Mouse (Mus musculus) limb, embryonic 10.5 days (tissue): Measurements from ENCODE around the gene Uhrf1. TPM values are rescaled to one million over a fixed set of nuclear protein-coding genes. Genes with fewer than 3 reads are reported as not detected.

Experiments
- DNase-seq: peaks from one replicate; pipeline ENCODE4 v3.0.0-alpha.2; 2017; ENCODE audit warnings: low spot score
- H3K27ac ChIP-seq: fragments of 300-500 bp; sonication (generic); 2 replicates; pipeline ENCODE4 v1.5.1; 2016; ENCODE audit warnings: mild to moderate bottlenecking
- H3K27me3 ChIP-seq: fragments of 300-500 bp; sonication (generic); 2 replicates; pipeline ENCODE4 v1.6.1; 2016; ENCODE audit warnings: low read depth, mild to moderate bottlenecking; ENCODE audit not compliant: poor library complexity, severe bottlenecking
- H3K36me3 ChIP-seq: fragments of 300-500 bp; sonication (generic); 2 replicates; pipeline ENCODE4 v1.6.1; 2016; ENCODE audit warnings: mild to moderate bottlenecking, moderate library complexity
- H3K4me1 ChIP-seq: fragments of 300-500 bp; sonication (generic); 2 replicates; pipeline ENCODE4 v1.6.1; 2016
- H3K4me3 ChIP-seq: fragments of 300-500 bp; sonication (generic); 2 replicates; pipeline ENCODE4 v1.5.1; 2016; ENCODE audit warnings: mild to moderate bottlenecking, moderate library complexity
- H3K9me3 ChIP-seq: fragments of 300-500 bp; sonication (generic); replicated peaks from 2 replicates; pipeline ENCODE4 v1.6.1; 2016; ENCODE audit warnings: mild to moderate bottlenecking
- WGBS: fragments of 180-500 bp; shearing (Covaris S2); methylation state at CpG from one replicate; pipeline ENCODE4 v1.1.7; 2016; 5-methylcytosine and 5-hydroxymethylcytosine counted together
- polyA plus RNA-seq: library from polyadenylated mRNA; unstranded; fragments of >200 nt; fragmentation: Nextera tagmentation; extraction: Ambion mirVana; gene quantifications from 2 replicates; pipeline ENCODE4 v1.2.1, GENCODE M21; 2016

Uhrf1 gene
- polyA plus RNA-seq, 1 experiment from 2014 or later = 316 TPM

- H3K9me3 ChIP-seq = no peaks in the 10 kb centered on the region
- H3K27me3 ChIP-seq = no peaks in the 10 kb centered on the region
- WGBS = 87% methylated on average over 3 of the region's 3 CpGs
- peaks cover 3% of the 10 kb centered on the region; the same call in 1 of the 2 replicates for H3K4me1 ChIP-seq
- no peak overlapping the region for H3K4me3 ChIP-seq
- no peak for DNase-seq
- H3K36me3 ChIP-seq = peaks cover 13% of the 10 kb centered on the region; the same call in 1 of the 2 replicates
- H3K27ac ChIP-seq = no peak overlapping the region
Observed at GRCm38 (mm10) chr17:56343466-56343865, 40.3 kb downstream of the Uhrf1 start.

- Histone ChIP-seq H3K27me3 (no peaks in the 10 kb centered on the region), H3K27ac (no peak overlapping the region), H3K4me3 (no peak overlapping the region), H3K9me3 (no peaks in the 10 kb centered on the region), H3K36me3 (peaks cover 19% of the 10 kb centered on the region; the same call in 1 of the 2 replicates), H3K4me1 (no peaks in the 10 kb centered on the region)
- no peak for DNase-seq
- 79% methylated on average over 2 of the region's 2 CpGs for WGBS
Observed at GRCm38 (mm10) chr17:56345364-56345763, 42.2 kb downstream of the Uhrf1 start.

GRCm38 (mm10) chr17:56348128-56348527 is 45.0 kb downstream of the Uhrf1 start:
- H3K27ac ChIP-seq = no peak overlapping the region
- peaks cover 40% of the 10 kb centered on the region for H3K36me3 ChIP-seq
- no peaks in the 10 kb centered on the region for H3K27me3 ChIP-seq
- H3K4me3 ChIP-seq = no peak overlapping the region
- no peaks in the 10 kb centered on the region for H3K9me3 ChIP-seq
- 74% methylated on average over 4 of the region's 4 CpGs for WGBS
- no peak for DNase-seq
- no peaks in the 10 kb centered on the region for H3K4me1 ChIP-seq

GRCm38 (mm10) chr17:56348586-56348985 is 45.5 kb downstream of the Uhrf1 start:
- Histone ChIP-seq H3K4me3 (no peak overlapping the region), H3K4me1 (no peaks in the 10 kb centered on the region), H3K27me3 (no peaks in the 10 kb centered on the region), H3K27ac (no peak overlapping the region), H3K9me3 (no peaks in the 10 kb centered on the region), H3K36me3 (peaks cover 44% of the 10 kb centered on the region)
- DNase-seq = no peak

GRCm38 (mm10) chr17:56350694-56351093 is 47.6 kb downstream of the Uhrf1 start:
- Histone ChIP-seq H3K36me3 (peaks cover 57% of the 10 kb centered on the region), H3K27ac (no peak overlapping the region), H3K4me3 (no peak overlapping the region), H3K4me1 (no peaks in the 10 kb centered on the region), H3K9me3 (no peaks in the 10 kb centered on the region), H3K27me3 (no peaks in the 10 kb centered on the region)
- peak; percentile 76 for DNase-seq
- WGBS = 35% methylated on average over 2 of the region's 2 CpGs

- 72% methylated on average over 9 of the region's 9 CpGs for WGBS
- Histone ChIP-seq H3K4me1 (no peaks in the 10 kb centered on the region), H3K27me3 (no peaks in the 10 kb centered on the region), H3K27ac (no peak overlapping the region), H3K4me3 (no peak overlapping the region), H3K9me3 (no peaks in the 10 kb centered on the region), H3K36me3 (peaks cover 97% of the 10 kb centered on the region)
- DNase-seq = peak; percentile 79
Observed at GRCm38 (mm10) chr17:56356921-56357885, 54.1 kb downstream of the Uhrf1 start.

- Histone ChIP-seq H3K4me1 (no peaks in the 10 kb centered on the region), H3K4me3 (no peak overlapping the region), H3K27me3 (no peaks in the 10 kb centered on the region), H3K9me3 (no peaks in the 10 kb centered on the region), H3K36me3 (peaks cover 96% of the 10 kb centered on the region), H3K27ac (no peak overlapping the region)
- WGBS = 84% methylated on average over 3 of the region's 3 CpGs
- DNase-seq = no peak
Observed at GRCm38 (mm10) chr17:56359183-56359725, 56.1 kb downstream of the Uhrf1 start.

GRCm38 (mm10) chr17:56359864-56360263 is 56.7 kb downstream of the Uhrf1 start:
- Histone ChIP-seq H3K4me1 (no peaks in the 10 kb centered on the region), H3K4me3 (no peak overlapping the region), H3K36me3 (peaks cover 93% of the 10 kb centered on the region), H3K27ac (no peak overlapping the region), H3K9me3 (no peaks in the 10 kb centered on the region), H3K27me3 (no peaks in the 10 kb centered on the region)
- no peak for DNase-seq
- WGBS = 96% methylated on average over 1 of the region's 1 CpGs

- H3K4me1 ChIP-seq = peaks cover 6% of the 10 kb centered on the region
- no peak for DNase-seq
- H3K27me3 ChIP-seq = no peaks in the 10 kb centered on the region
- no peaks in the 10 kb centered on the region for H3K9me3 ChIP-seq
- H3K4me3 ChIP-seq = no peak overlapping the region
- no peak overlapping the region for H3K27ac ChIP-seq
- peaks cover 92% of the 10 kb centered on the region for H3K36me3 ChIP-seq
- 70% methylated on average over 8 of the region's 8 CpGs for WGBS
Observed at GRCm38 (mm10) chr17:56360451-56360850, 57.3 kb downstream of the Uhrf1 start.

GRCm38 (mm10) chr17:56361542-56361941 is 58.4 kb downstream of the Uhrf1 start:
- H3K4me3 ChIP-seq = no peak overlapping the region
- H3K4me1 ChIP-seq = peaks cover 15% of the 10 kb centered on the region
- no peaks in the 10 kb centered on the region for H3K27me3 ChIP-seq
- no peak for DNase-seq
- H3K9me3 ChIP-seq = no peaks in the 10 kb centered on the region
- WGBS = 88% methylated on average over 2 of the region's 2 CpGs
- peaks cover 86% of the 10 kb centered on the region for H3K36me3 ChIP-seq
- no peak overlapping the region for H3K27ac ChIP-seq

- Histone ChIP-seq H3K4me3 (no peak overlapping the region), H3K27me3 (no peaks in the 10 kb centered on the region), H3K4me1 (peaks cover 20% of the 10 kb centered on the region), H3K9me3 (no peaks in the 10 kb centered on the region), H3K27ac (peak overlapping the region; percentile 30; the same call in 1 of the 2 replicates), H3K36me3 (peaks cover 87% of the 10 kb centered on the region)
- WGBS = 71% methylated on average over 7 of the region's 7 CpGs
- no peak for DNase-seq
Observed at GRCm38 (mm10) chr17:56365791-56366673, 62.9 kb downstream of the Uhrf1 start.

GRCm38 (mm10) chr17:56368291-56368790 is 65.2 kb downstream of the Uhrf1 start:
- Histone ChIP-seq H3K27me3 (no peaks in the 10 kb centered on the region), H3K4me1 (peaks cover 21% of the 10 kb centered on the region), H3K9me3 (no peaks in the 10 kb centered on the region), H3K27ac (no peak overlapping the region), H3K36me3 (peaks cover 87% of the 10 kb centered on the region), H3K4me3 (no peak overlapping the region)
- no peak for DNase-seq
- 93% methylated on average over 6 of the region's 6 CpGs for WGBS
